Mouse (Mus musculus) erythroblast, embryonic 14.5 days (primary cell): ENCODE data around the gene Dcaf11.

ENCODE experiments used
- GATA1 ChIP-seq: IDR thresholded peaks from 2 replicates; pipeline ENCODE4 v1.6.1; 2012; ENCODE audit warnings: low read length, inconsistent platforms, mixed read lengths
- TAL1 ChIP-seq: IDR thresholded peaks from 3 replicates; pipeline ENCODE4 v1.6.1; 2012; ENCODE audit warnings: low read length, inconsistent platforms, mixed read lengths

DNA sequence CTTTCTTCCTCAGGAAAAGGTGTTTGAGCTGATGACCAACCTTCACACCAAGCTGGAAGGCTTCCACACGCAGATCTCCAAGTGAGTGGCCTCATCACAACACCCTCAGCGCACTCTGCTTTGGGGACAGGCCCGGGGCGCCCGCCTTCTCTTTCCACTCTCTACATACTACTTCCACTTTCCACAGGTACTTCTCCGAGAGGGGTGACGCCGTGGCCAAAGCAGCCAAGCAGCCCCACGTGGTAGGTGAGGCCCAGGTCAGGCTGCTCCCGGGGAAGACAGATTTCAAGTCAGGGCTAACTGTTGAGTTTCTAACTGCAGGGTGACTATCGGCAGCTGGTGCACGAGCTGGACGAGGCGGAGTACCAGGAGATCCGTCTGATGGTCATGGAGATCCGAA is 20.9 kb downstream of the Dcaf11 start:
- TF ChIP-seq GATA1 (no peak), TAL1 (no peak)
